Mouse (Mus musculus): ENCODE data around the gene Dpm3.

DNA sequence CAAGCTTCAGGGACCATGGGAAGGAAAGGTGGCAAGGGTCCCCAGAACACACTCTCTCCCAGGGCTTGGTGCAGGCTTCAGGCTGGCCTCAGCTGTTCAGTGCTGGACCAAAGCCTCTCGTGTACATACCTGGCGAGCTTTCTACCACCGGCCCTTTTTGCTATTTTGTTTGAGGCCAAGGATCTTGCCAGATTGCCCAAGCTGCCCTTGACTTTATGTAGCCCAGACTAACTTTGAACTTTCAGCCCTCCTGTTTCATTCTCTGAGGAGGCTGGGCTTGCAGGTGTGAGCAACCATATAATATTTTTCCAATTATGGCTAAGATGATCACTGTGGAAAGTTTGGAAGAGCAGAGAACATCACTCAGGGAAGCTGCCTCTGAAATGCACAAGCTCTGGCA, 25.1 kb downstream of the Dpm3 start:
- no peak for TF ChIP-seq CTCF (IDR thresholded peaks at IDR 0.05; ENCODE audit: low read depth)
- TF ChIP-seq EP300 (IDR thresholded peaks at IDR 0.05; ENCODE audit: low read depth) = no peak

All from liver, postnatal 0 days (tissue).